Mouse (Mus musculus): Measurements from ENCODE around the gene Evi5.

The Evi5 gene

DNA sequence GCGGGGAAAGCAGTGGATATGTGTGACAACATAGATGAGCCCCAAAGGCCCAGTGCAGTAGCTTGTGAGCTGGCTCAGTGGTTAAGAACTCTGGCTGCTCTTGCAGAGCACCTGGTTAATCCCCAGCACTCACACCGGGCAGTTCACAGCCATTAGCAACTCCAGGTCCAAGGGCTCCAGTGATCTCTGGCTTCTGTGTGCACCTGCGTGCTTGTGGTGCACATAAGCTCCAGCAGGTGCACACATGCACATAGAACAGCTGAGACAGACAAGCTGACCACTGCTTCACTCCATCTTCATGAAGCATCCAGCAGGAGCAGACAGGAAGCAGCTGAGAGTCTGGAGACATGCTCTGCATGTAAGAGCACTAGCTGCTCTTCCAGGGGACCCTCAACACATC, 136.6 kb downstream of the Evi5 start:
- no peak for DNase-seq

DNA sequence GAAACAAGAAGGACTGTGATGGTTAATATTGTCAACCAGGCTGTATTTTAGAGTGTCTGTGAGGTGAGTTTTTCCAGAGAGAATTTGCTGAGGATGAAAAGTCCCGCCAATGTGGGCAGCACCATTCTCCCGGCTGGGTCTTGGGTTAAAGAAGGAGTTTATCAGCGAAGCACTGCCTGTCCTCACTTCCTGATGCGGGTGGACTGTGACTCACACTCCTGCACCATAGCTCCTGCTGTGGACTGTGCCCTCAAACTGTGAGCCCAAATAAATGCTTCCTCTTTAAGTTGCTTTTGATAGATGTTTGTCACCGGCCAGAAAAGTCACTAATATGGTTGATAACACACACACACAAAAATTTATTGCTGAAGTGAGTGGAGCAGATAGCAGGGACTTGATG, 138.7 kb downstream of the Evi5 start:
- DNase-seq = no peak

DNA sequence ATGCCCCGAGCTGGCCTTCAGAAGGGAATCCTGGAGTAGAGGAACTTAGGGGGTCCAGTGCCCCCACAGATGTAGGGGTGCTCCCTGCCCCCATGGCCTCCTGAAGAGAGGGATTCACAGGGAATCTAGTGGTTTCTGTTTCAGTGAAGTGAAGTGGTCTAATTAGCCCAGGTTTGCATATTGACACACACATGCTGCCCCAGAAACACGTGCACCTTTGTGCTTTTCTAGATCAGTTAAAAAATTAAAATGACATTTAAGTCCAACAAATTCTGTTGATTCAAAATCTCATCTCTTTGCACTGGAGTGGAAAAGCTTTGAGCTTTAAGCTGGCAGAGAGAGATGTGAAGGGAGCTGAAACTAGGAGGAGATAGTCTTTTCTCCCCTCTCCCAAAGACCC, 143.1 kb downstream of the Evi5 start:
- DNase-seq = no peak

DNA sequence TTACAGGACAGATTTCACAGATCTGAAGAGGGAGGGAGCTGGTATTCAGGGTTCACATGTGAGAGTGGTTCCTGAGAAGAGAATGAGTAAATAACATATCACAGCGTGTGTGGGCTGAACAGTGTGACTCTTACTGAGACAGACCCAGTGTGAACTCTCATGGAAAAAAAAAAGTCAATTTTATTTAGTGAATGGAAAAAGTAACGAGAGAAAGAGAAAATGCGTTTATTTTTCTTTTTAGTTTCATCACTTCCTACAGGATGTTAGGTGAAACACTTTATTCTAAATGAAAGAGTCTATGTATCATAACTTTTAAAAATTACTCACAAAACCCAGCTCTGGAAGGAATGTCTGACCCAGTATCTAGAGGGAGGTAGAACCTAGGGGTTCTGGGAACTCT, 143.5 kb downstream of the Evi5 start:
- no peak for DNase-seq

DNA sequence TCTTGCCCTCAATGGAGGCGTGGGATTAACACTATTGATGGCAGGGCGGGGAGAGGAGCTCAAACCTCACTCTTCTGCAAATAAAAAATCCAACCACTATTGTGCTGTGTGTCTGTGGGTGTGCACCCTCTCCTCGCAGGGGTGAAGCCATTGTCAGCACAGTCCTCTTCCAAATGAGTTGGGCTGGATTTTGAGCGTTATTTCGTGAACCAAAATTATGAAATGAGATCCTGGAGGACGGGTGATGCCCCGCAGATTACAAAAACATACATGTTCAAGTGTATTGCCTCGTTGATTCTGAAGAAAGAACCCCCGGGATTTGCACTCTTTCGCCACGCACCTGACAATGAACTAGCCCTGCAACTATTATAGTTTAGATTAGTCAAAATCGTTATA, 147.9 kb downstream of the Evi5 start:
- DNase-seq = no peak

DNA sequence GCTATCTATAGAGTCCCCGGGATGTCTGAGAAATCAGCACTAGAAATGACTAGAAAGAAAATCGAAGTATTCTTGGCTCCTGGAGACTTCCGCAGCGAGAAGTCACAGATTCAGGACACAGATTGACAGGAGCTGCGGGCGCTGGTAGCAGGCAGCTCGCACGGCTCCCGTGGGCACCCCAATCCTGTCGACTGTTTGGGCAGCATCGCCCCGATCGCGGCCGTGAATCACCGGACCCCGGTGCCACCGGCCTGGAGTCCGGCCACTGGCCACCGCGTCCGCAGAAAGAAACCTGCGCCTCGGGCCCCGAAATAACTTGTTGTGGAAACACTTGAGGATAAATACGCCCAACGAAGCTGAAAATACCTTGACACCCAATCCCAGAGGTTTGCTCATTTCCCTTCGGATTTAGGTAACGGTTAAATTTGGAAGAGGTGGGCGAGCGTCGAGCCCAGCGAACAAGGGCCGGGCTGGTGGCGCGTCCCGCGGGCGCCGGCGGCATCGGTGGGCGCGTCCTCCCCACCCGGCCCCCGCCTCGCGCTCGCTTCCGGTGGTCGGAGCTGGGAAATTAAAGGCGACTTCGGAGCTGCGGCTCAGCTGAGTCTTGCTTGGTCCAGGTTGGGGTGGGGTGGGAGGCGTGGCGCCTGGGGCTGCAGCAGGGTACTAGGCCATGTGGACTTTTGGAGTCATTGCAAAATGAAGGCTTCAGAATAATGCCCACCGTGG, 148.5 kb downstream of the Evi5 start:
- DNase-seq = no peak

DNA sequence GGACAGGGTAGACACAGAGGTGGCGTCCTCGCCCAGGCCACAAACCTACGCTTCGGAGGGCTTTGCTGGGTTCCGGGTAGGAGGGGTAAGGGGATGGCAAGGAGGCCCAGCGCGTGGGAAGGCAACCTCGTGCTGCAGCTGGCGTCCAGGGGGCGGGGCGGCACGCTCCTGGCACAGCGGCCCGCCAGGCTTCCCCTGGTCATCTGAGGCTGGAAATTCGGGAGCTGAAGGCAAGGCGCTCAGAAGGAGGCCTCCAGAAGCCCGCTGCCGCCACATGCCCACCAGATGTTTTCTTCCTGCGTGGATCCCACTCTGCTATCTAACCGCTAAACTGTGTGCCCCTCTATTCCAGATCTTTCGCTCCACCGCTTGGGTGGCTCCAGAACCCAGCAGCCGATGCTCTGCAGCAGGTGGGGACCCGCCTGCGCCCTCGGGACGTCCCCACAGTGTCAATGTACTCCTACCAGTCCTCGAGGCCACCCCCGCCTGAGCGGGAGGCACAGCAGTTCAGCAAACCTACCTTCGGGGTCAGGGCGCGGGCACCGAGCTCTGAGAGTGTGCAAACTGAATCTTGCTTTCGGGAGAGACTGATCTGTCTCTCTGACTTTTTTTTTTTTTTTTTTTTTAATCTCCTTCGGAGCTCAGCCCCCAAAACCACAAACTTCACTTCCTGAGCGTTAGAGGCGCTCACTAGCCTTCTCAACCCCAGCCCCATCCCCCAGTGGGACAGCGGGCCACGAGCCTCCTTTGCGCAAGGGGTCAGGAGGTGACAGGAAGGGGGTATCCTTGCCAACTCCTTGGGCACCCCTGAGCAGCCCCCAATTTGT, 149.3 kb downstream of the Evi5 start, which contains the start of gene Gfi1:
Gene Gfi1 (minus strand): TSS at position 602 of the 827 bp plus-strand sequence.
- no peak for DNase-seq

DNA sequence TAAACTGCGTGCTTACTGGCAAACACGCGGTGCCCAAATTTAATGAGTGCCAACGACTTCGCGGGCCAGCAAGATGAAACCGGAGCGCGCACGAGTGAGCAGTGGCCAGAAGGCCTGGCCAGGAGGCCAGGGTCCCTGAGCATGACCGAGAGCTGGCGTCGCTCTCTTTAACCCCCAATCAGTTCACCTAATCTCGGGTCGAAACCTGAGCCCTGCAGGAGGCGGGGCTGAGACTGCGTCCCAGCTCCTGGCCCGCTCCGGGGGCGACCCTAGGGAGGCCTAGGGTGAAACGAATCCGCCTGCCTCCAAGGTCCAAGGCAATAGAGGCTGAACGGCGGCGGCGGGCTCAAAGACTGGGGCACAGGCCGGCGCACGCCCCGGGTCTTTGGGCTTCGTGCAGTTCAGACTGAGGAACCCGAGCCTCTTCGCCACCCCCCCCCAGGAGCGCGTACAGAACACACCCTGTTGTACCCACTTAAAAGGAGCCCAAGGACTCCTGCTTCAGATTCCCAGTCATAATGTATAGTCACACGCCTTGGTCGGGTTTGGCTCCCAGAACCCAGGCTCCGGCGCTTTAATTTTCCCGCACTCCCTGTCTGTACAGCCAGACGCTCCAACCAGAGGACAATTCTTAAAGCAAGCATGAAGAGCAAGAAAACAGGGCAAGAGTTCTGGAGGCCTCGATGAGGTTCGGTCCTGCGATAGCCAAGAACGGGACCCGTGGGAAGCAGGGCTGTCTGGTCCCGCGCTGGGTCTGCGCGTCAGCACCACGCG, 150.1 kb downstream of the Evi5 start:
- no peak for DNase-seq

DNA sequence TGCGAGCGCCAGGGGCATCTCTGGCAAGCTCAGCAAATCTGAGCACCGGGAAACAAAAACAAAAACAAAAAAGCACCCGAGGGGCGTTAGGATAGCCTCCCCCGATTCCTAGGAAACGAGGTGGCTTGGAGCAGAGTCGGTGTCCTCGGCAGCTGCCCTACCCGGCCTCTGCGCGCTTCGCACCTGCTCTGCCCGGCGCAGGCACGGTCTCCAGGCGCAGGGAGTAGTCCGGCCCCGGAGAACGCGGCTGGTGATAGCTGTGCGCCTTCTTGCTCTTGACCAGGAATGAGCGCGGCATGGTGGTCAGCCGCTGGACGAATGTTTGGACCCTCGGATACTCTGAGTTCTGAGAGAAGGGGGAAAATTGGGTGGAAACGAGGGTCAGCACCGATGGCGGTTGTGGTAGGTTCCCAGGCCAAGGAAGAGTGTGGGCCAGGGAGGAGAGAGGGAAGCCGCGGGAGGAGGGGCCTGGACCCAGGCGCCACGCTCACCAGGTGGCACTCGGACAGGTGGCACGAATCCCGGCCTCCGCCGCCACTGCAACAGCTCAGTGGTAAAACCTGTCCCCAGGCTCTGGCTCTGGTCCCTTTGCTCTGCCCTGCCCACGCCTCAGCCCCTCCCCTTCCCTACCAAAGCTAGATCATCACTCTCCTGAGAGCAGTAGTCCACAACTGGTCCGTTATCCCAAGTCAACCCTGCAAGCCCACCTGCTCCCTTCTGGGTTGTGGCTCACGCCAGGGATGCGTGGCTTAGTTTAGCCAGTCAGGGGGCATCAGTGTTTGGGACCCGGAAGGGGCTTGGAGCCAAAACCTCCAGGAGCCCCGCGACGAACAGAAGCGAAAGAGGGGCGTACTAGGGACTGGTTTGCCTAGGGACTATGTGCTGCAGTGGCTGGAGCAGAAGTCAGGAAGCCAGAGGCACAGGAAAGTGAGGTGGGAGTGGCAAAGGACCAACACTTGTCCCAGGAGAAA, 151.1 kb downstream of the Evi5 start:
- no peak for DNase-seq

DNA sequence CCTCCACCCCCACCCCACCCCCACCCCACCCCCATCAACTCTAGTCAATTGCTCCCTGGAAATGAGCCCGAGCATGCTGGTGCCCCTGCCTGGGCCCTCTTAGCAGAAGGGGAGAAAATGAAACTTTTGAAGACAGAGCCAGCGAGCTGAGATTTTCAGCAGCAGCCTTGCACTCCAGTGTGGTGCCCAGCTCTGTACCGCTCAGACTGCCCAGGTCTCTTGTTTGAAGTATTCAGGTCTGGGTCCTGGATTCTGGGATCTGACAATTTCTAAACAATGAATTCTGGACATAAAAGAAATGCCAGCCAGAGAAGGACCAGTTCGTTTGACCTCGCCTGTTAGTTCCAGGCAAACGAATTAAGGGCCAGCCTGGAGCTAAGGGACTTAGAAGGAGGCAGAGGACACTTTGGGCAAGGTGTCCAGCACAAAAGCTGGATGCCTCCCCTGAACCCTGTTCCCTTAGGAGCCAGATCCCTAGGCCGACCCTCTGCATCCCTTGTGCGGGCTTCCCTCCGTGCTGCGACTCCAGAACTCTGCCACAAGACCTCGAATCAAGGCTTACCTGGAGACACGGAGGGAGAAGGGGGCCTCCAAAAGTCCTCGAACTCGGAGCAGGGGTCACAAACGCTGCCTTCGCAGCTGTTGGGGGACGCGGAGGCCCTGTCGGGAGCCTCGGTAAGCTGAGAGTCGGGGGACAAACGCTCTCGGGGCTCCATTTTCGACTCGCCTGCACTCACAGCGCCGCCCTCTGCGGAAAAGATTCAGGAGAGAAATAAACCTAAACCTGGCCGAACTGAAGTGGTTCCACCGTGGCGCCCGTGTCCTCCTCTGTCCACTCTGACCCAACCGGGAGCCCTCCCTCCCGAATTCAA, 152.0 kb downstream of the Evi5 start:
- no peak for DNase-seq

DNA sequence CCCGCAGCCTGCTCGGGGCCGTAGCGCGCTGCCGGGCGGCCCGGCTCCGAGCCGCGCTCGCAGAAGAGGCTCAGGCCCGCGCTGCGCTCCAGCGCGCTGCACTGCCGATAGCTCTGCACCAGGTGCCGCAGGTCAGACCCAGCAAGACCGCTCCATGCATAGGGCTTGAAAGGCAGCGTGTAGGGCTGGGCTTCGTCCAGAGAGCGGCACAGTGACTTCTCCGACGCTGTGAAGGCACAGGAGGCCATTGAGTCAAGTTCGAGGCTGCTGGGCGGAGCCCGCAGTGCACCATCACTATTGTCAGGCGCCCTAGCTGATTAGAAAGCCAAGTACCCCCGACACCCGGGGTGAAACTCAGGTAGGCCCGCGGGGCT, 153.3 kb downstream of the Evi5 start:
- no peak for DNase-seq

DNA sequence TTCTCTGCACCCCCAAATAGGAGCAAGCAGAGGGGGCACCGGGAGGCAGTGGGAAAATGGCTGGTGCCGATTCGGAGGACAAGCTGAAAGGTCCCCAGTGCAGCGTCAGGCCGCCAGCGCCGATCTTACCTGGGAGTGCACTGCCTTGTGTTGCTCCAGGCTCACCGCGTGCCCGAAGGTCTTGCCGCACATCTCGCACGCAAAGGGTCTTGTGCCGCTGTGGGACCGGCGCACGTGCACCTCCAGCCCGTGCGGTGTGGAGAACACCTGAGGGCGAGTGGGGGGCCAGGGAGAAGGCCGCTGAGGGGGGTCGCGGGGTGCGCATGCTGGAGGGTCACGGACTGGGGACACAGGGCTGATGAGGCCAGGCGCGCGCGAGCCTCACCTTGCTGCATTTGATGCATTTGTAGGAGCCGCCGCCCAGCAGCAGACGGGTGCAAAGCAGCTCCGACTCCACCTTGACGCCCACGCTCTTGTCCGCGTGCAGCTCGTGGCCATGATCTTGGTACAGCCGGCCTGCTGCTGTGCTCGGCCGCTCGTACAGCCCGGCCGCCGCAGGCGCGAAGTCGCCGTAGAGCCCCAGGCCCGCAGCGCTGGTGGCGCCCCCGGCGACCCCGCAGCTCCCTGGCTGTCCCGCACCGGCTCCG, 153.8 kb downstream of the Evi5 start:
- DNase-seq = no peak

DNA sequence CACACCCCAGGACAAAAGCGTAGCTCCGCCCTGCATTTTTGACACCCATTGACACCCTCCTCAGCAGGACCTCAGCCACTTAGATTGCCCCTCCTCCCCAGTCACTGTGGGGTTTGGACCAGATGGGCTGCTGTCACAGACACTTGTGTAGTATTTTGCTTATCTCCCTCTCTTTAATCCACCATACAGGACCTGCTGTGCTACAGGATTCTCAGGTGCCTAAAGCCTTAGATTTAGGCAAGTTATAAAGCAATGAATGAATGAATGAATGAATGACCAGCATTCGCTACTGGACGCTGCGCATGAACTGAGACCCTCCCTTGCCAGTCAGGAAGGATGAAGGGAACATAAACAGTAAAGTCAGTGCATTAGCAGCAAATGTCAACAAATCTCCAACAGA, 154.4 kb downstream of the Evi5 start:
- DNase-seq = no peak

DNA sequence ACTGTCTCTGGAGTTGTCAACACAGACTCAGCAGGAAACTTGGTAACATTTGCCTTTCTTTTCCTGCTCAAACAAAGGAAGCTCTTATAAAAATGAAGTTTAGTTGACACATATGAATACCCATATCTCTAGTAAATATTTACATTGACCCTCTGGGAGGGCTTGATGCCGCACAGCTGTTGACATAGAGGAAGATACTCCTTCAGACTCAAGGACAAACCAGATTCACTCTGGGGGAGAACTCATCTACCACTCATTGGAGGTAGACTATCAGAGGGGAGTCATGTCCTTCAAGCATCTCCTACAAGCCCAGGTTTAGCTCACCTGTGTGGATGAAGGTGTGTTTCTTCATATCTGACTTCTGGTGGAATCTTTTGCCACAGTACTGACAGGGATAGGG, 155.1 kb downstream of the Evi5 start:
- DNase-seq = no peak

DNA sequence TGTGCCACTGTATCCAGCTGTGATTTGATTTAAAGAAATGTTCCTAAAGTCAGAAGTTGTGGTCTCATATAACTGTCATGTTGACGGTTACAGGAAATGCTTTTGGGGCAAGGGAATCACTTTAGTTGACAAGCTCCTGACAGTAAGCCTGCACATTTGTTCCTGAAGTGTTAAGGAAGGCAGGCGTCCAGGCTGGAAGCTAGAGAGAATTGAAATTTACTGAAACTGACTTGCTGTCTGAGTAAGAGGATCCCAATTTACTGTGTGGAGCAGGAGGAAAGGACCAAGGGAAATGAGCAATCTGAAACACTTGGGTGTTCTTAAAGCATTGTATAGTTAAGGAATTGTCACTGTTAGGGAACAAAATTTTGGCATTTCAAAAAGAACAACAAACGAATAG, 155.7 kb downstream of the Evi5 start:
- no peak for DNase-seq

DNA sequence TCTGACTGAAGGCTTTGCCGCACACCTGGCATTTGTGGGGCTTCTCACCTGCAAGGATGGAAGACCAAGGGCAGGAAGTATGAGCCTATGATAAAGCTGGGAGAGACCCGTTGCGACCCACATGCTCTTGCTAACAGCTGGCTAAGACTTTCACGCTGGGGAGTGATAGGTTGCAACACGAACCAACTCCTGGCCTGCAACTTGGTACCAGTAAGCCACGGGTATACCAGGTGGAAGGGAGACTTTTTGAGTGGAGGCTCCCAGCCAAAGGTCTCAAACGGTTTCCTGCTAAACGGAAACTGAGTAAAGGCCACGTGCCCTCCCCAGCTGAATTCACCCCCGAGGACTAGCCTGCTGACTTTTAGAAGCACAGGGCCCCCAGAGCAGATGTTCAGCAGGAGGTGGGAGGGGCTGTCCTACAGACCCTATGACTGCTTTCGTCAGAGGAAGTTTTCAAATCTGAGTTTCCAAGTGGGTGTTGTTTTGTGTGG, 157.0 kb downstream of the Evi5 start:
- DNase-seq = no peak

DNA sequence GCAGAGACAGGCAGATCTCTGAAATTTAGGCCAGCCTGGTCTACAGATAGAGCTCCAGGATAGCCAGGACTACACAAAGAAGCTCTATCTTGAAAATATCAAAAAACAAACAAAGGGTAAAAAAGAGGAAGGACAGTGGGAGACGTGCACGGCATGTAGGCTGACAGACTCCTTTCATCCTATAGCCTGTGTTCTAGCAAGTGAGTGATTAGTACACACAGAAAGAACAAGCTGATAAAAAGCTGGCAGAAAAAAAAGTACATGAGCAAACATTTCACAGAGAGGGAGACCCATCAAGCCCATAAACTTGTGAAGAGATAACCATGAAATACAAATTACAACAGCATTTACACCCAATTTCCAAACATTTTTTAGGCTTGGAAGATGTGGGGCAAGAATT, 163.2 kb downstream of the Evi5 start:
- DNase-seq = no peak

DNA sequence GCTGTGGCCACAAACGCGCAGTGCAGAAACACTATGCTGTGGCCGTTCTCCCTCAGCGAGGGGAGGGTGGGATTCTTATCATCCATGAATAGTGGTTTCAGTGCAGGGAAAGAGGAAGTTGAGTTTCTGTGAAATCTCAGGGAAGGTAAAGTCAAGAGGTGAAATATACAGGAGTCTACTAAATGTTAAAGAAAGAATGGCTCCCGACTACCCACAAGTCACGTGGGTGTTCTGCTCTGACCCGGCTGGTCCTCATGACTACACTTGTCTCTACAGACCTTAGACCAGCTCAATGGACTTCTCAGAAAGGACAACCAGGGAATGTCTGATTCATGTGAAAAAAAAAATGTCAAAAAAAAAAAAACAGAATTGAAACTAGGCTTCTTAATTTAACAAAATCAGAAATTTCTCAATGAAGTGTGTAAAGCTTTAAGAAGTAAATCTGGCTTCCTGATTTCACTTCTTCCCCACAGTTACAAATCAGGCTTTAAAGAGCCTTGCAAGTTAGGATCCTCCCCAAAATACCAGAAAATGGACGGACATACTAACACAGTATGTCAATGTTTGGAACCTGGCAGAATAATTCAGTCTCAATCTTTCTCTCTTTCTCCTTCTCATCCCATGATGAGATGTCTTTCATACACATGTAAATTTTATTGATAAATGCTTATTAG, 166.6 kb downstream of the Evi5 start:
- DNase-seq = no peak

DNA sequence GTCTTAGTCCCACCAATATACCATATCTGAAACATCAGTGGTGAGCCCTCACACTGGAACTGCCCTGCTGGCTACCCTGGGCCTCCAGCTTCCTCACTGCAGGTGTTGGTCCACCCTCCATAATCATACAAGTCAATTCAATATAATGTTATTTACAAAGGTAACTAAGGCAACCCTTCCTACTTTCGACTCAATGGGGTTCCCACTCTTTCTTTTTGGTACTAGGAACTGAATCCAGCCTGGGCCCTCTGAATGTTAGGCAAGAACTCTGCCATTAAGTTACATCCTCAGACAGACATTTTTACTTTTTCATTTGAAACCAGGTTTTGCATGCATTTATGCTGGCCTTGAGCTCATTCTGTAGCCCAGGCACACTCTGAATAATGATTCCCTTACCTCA, 168.6 kb downstream of the Evi5 start:
- no peak for DNase-seq

DNA sequence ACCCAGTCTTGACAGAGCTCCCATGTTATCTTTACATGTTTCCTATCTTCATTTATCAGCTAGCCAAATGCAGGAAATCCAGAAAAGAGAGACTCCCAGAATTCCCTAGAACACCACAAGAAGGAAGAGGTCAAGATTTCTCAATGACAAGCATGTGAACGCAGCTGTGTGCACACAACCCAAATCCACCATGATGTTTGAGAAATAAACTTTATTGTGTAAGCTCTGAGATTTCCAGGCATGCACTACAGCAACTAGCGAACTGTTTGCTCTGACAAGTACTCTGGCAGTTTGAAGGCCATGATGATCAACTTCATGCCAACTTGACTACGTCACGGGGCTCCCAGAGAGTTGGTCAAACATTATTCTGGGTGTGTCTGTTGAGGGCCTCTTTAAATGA, 169.2 kb downstream of the Evi5 start:
- DNase-seq = no peak
